Mouse (Mus musculus) hindbrain, embryonic 12.5 days (tissue): ENCODE measurements around the gene Rapgef5. TPM values are rescaled to one million over a fixed set of nuclear protein-coding genes. Genes with fewer than 3 reads are reported as not detected.
A peak's percentile ranks its signal among the peaks of the same experiment; 100 is the strongest.

Experiments used
- ATAC-seq: fragments of 200-750 bp; cut with Nextera tagmentation; 2 replicates; pipeline ENCODE4 v1.8.0; 2017; ENCODE audit warnings: moderate TSS enrichment; ENCODE audit not compliant: low FRiP score
- H3K27ac ChIP-seq: fragments of 300-500 bp; sonication (generic); 2 replicates; pipeline ENCODE4 v1.5.1; 2016; ENCODE audit warnings: mild to moderate bottlenecking
- H3K27me3 ChIP-seq: fragments of 300-500 bp; sonication (generic); 2 replicates; pipeline ENCODE4 v1.6.1; 2016; ENCODE audit warnings: mild to moderate bottlenecking
- H3K36me3 ChIP-seq: fragments of 300-500 bp; sonication (generic); 2 replicates; pipeline ENCODE4 v1.6.1; 2016; ENCODE audit warnings: mild to moderate bottlenecking
- H3K4me1 ChIP-seq: fragments of 300-500 bp; sonication (generic); 2 replicates; pipeline ENCODE4 v1.6.1; 2016
- H3K4me2 ChIP-seq: fragments of 300-500 bp; sonication (generic); replicated peaks from 2 replicates; pipeline ENCODE4 v1.6.1; 2016; ENCODE audit warnings: mild to moderate bottlenecking
- H3K4me3 ChIP-seq: fragments of 300-500 bp; sonication (generic); 2 replicates; pipeline ENCODE4 v1.5.1; 2016; ENCODE audit warnings: mild to moderate bottlenecking
- H3K9ac ChIP-seq: fragments of 300-500 bp; sonication (generic); 2 replicates; pipeline ENCODE4 v1.6.1; 2016; ENCODE audit warnings: mild to moderate bottlenecking, moderate library complexity
- H3K9me3 ChIP-seq: fragments of 300-500 bp; sonication (generic); replicated peaks from 2 replicates; pipeline ENCODE4 v1.6.1; 2016; ENCODE audit warnings: mild to moderate bottlenecking
- WGBS: fragments of 180-500 bp; shearing (Covaris S2); methylation state at CpG from one replicate; pipeline ENCODE4 v1.1.7; 2016; 5-methylcytosine and 5-hydroxymethylcytosine counted together
- polyA plus RNA-seq: library from polyadenylated mRNA; unstranded; fragments of >200 nt; fragmentation: Nextera tagmentation; extraction: Ambion mirVana; gene quantifications from 2 replicates; pipeline ENCODE4 v1.2.1, GENCODE M21; 2016

The Rapgef5 gene
- polyA plus RNA-seq, 1 experiment from 2014 or later, result 41.1 TPM

DNA sequence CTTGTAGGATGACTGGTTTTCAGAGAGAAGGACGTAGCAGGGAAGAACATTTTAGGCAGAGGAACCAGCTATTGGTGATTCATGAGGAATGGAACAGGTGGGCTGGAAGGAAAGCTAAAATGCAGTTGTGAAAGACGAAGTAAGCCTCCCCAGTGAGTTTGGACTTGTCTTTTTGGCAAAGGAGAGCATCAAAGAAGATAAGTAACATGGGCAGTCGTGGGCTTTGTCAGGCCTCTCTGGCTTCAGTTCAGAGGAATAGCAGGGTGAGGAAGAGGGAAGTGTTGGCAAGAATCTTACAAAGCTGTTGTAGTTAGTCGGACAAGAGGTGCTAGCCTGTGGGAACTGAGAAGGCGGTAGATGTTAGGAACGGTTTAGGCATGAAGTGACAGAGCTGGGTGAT, 145.6 kb downstream of the Rapgef5 start:
- Histone ChIP-seq H3K4me3 (no peak overlapping the region), H3K36me3 (no peaks in the 10 kb centered on the region), H3K4me2 (no peak overlapping the region), H3K9me3 (no peaks in the 10 kb centered on the region), H3K27me3 (0 out of 2 replicates have a peak, but pooled peaks cover 2% of the 10 kb centered on the region), H3K27ac (no peak overlapping the region), H3K4me1 (no peaks in the 10 kb centered on the region), H3K9ac (no peak overlapping the region)
- 84% methylated on average over 6 of the region's 6 CpGs for WGBS
- no peak for ATAC-seq

DNA sequence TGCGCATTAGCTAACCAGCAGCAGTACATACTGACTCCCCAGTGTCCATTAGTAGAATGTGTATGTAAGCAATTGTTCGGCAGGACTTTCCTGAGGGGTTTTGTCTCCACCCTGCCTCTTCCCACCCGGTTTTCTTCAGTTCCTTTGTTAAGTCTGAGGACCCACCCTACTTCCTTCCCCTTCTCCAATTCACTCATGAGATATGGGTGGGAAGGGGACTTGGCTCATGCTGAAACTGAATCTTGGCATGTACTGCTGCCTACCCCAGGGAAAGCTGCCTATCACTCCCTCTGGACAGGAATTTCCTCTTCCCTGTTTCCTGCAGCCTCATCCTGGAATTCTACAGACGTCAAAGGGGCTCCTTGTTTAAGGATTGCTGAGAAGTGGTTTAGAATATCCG, 147.4 kb downstream of the Rapgef5 start:
- no peaks in the 10 kb centered on the region for H3K9me3 ChIP-seq
- 57% methylated on average over 5 of the region's 5 CpGs for WGBS

DNA sequence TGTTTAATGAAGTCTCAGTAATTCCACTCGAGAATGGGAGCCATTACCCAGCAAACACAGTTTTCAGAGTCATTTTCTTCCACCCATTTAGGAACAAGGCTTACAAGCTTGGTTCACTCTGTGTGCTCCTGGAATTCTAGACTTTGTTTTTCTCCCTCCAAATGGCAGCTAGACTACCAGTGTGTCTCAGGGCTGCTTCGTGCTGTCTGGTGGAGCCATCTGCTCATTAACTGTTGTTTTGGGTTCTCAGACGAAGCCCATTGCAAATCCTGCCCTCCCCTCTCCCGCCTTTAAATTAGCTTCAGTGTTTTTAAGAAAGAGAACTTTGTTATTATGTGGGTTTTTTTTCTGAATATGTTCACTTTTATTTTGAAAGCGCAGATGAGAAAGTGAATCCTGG, 148.4 kb downstream of the Rapgef5 start:
- Histone ChIP-seq H3K9ac (no peak overlapping the region), H3K4me3 (no peak overlapping the region), H3K9me3 (no peaks in the 10 kb centered on the region), H3K4me1 (0 out of 2 replicates have a peak, but pooled peaks cover 2% of the 10 kb centered on the region), H3K4me2 (no peak overlapping the region), H3K27ac (no peak overlapping the region), H3K36me3 (no peaks in the 10 kb centered on the region), H3K27me3 (0 out of 2 replicates have a peak, but pooled peaks cover 2% of the 10 kb centered on the region)
- 79% methylated on average over 5 of the region's 5 CpGs for WGBS
- no peak for ATAC-seq

More for the DNA sequence above, 147.4 kb downstream of the Rapgef5 start:
- ATAC-seq, result no peak
- no peaks in the 10 kb centered on the region for H3K4me1 ChIP-seq
- H3K36me3 ChIP-seq, result no peaks in the 10 kb centered on the region
- H3K27ac ChIP-seq, result no peak overlapping the region
- H3K4me2 ChIP-seq, result no peak overlapping the region
- 0 out of 2 replicates have a peak, but pooled peaks cover 2% of the 10 kb centered on the region for H3K27me3 ChIP-seq
- no peak overlapping the region for H3K4me3 ChIP-seq
- H3K9ac ChIP-seq, result no peak overlapping the region

DNA sequence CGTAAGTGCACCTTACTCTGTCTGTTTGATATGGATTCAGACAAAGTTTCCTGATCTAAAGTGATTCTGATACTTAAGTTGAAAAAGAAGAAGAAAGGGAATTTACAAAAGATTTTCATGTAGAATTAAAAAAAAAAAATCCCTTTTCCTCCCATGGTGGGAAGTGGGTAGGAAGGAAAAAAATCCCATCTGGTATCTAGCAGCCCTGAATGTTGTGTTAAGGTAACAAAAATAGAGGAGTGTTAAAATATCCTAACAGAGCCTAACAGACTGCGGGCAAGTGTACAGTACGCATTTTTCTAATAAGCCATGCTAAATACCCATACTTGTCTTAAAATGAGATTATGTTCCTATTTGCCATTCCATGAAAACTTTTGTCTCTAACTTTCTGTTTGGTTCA, 150.1 kb downstream of the Rapgef5 start:
- Histone ChIP-seq H3K4me1 (0 out of 2 replicates have a peak, but pooled peaks cover 2% of the 10 kb centered on the region), H3K27ac (no peak overlapping the region), H3K27me3 (0 out of 2 replicates have a peak, but pooled peaks cover 2% of the 10 kb centered on the region), H3K4me3 (no peak overlapping the region), H3K4me2 (no peak overlapping the region), H3K9ac (no peak overlapping the region), H3K9me3 (no peaks in the 10 kb centered on the region), H3K36me3 (no peaks in the 10 kb centered on the region)
- ATAC-seq, result no peak
- 91% methylated on average over 3 of the region's 3 CpGs for WGBS

DNA sequence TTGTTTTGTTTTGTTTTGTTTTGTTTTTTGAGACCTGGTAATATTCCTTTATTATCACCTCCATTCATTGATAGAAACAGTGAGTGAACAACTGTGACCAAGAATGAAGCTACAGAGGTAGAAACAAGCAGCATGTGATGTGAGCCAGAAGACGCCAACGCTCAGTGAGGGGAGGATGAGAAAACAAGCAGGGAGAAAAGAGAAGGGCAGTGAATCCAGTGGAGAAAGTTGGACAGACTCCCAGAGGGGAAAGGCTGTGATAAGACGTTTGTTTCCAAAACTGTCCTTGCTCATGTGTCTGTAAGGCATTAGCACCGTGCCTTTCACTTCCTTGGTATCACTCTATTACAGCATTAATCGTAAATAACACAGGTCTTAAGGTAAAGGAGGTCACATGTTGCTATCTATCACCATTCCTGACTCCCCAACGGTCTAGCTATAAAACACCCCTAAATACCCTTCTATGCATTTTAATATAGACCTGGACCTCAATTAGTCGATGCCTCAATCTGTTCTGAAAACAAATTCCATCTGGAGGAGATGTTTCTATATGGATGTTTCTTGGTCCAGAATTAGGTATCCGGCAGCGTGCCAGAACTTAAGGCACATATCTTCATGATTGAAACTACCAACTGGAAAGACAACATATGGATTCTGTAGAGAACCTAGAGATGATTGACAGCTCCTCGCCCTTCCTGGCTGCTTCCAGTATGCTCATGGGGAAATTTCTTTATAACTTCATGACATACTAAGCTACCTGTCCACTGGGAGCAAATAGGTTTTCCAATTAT, 153.5 kb downstream of the Rapgef5 start:
- Histone ChIP-seq H3K4me3 (no peak overlapping the region), H3K27me3 (no peaks in the 10 kb centered on the region), H3K4me2 (no peak overlapping the region), H3K36me3 (no peaks in the 10 kb centered on the region), H3K9ac (no peak overlapping the region), H3K4me1 (0 out of 2 replicates have a peak, but pooled peaks cover 2% of the 10 kb centered on the region), H3K9me3 (no peaks in the 10 kb centered on the region), H3K27ac (no peak overlapping the region)
- ATAC-seq, result no peak
- 83% methylated on average over 10 of the region's 10 CpGs for WGBS

DNA sequence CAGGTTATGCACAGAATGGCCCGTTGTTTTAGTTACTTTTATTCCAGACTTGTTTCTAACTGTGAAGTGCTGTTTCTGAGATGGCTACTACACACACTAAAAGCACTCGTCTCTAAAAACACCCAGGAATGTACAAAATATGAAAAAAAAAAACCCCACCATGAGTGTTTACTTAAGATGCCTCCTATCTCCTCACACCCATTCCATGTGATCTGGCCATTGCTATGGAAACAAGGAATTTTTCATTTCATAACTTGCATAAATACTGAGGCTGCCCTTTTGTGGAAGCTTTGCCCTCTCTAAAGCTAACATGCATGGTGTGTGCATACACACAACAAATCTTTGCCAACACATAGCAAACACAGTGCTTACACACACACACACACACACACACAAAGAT, 156.9 kb downstream of the Rapgef5 start:
- Histone ChIP-seq H3K9me3 (no peaks in the 10 kb centered on the region), H3K9ac (no peak overlapping the region), H3K4me1 (0 out of 2 replicates have a peak, but pooled peaks cover 2% of the 10 kb centered on the region), H3K36me3 (no peaks in the 10 kb centered on the region), H3K4me2 (no peak overlapping the region), H3K27ac (no peak overlapping the region), H3K27me3 (no peaks in the 10 kb centered on the region), H3K4me3 (no peak overlapping the region)
- ATAC-seq, result no peak
- 83% methylated on average over 2 of the region's 2 CpGs for WGBS

DNA sequence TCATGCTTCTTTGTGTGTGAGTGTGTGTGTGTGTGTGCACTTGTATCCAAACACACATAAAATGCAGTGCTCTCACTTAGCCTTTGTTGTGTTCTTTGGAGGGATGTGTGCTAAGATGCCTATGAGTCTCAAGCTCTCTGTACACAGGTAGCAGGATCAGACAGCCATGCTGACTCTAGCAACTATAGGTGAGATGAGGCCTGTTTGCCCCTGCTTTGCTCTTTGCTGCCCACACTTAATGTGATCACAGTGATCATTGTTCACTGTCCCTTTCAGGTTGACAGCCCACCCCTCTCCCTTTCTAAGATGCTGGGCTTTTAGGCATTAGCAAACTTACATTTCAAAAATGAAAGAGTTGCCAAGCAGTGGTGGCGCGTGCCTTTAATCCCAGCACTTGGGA, 158.2 kb downstream of the Rapgef5 start:
- Histone ChIP-seq H3K9me3 (no peaks in the 10 kb centered on the region), H3K36me3 (no peaks in the 10 kb centered on the region), H3K4me3 (no peak overlapping the region), H3K27ac (no peak overlapping the region), H3K4me1 (no peaks in the 10 kb centered on the region), H3K9ac (no peak overlapping the region), H3K27me3 (no peaks in the 10 kb centered on the region), H3K4me2 (no peak overlapping the region)
- no peak for ATAC-seq
- 95% methylated on average over 2 of the region's 2 CpGs for WGBS

DNA sequence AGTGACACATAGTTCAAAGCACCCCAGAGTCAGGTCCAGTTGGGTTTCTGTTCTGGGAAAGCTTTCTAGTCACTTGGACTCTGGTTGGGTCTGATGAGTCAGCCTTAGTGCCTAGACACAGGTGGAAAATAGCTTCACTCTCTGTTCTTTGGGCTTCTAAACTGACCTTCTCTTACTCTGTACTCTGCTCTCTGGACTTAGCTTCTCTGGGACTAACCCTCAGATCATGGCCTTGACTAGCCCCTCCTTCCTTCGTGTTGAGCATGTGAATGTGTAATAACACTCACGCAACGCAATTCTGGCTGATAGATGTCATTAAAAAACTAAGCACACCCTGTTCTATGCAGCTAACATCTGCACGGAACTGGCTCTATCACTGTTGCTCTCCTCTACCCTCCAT, 160.0 kb downstream of the Rapgef5 start:
- no peaks in the 10 kb centered on the region for H3K36me3 ChIP-seq
- ATAC-seq, result no peak
- H3K4me2 ChIP-seq, result no peak overlapping the region
- 90% methylated on average over 4 of the region's 4 CpGs for WGBS
- H3K4me1 ChIP-seq, result peaks cover under 1% of the 10 kb centered on the region; the same call in 1 of the 2 replicates
- H3K9ac ChIP-seq, result no peak overlapping the region
- no peaks in the 10 kb centered on the region for H3K9me3 ChIP-seq
- no peak overlapping the region for H3K27ac ChIP-seq
- H3K4me3 ChIP-seq, result no peak overlapping the region
- H3K27me3 ChIP-seq, result no peaks in the 10 kb centered on the region

DNA sequence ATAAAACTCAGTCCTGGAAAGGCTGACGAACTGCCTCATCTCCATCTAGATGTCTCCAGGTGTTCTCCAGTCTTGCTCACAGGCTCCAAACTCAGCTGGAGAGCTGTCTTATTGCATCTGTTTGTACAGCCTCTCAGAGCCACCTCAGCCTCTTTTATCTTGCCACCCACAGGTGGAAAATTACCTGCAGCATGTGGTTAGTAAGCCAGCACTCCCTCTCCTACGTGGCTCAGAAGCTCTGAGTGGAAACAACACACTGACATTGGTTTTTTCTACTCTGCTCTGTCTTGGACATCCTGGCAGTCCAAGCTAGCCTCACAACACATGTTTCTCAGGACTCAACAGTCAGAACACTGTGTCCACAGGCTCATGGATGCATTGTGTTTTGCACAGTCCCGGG, 162.6 kb downstream of the Rapgef5 start:
- Histone ChIP-seq H3K27me3 (no peaks in the 10 kb centered on the region), H3K36me3 (no peaks in the 10 kb centered on the region)
- 75% methylated on average over 3 of the region's 3 CpGs for WGBS

DNA sequence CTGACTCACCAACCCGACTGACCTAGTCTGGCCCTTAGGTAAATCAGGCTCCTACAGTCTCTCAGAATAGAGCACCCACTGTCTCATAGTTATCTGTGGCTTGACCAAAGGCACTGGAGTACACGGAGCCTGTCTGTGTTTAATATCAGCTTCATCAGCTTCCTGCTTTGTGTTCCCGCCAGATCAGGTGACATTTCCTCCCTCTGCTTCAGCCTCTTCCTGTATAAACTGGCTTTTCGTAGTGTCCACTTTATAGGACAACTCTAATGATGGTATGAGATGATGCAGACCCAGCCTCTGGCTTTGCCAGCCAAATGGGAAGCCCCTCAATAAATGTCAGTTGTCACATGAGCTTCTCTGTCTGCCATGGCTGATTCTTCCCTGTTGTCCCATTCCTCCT, 163.5 kb downstream of the Rapgef5 start:
- no peak overlapping the region for H3K4me2 ChIP-seq
- ATAC-seq, result no peak
- H3K4me1 ChIP-seq, result peaks cover 14% of the 10 kb centered on the region
- H3K4me3 ChIP-seq, result no peak overlapping the region
- no peaks in the 10 kb centered on the region for H3K9me3 ChIP-seq
- H3K36me3 ChIP-seq, result no peaks in the 10 kb centered on the region
- no peak overlapping the region for H3K27ac ChIP-seq
- no peak overlapping the region for H3K9ac ChIP-seq
- 79% methylated on average over 4 of the region's 4 CpGs for WGBS
- no peaks in the 10 kb centered on the region for H3K27me3 ChIP-seq

More for the DNA sequence above, 162.6 kb downstream of the Rapgef5 start:
- no peak overlapping the region for H3K9ac ChIP-seq
- no peak overlapping the region for H3K27ac ChIP-seq
- H3K4me2 ChIP-seq, result no peak overlapping the region
- no peaks in the 10 kb centered on the region for H3K9me3 ChIP-seq
- no peak overlapping the region for H3K4me3 ChIP-seq
- peaks cover 5% of the 10 kb centered on the region for H3K4me1 ChIP-seq
- ATAC-seq, result no peak

DNA sequence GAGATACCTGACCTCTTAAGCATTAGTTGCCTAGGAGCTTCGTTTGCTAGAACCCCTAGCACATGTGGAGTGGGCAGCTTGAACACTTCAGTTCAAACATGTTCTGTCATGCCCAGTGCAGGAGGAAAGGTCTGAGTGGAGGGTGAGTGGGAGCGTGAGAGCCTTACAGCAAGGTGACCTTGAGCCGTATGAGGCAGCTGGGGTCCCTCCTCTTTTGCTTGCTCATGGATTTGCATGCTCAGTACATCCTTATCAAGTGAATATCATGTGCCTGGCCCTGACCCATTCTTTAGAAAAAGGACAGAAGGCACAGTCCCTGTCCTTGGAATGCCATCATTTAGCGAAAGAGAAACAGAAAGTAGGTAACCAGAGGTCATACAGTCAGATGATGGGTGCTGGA, 165.0 kb downstream of the Rapgef5 start:
- no peak for ATAC-seq
- Histone ChIP-seq H3K9me3 (no peaks in the 10 kb centered on the region), H3K27me3 (no peaks in the 10 kb centered on the region), H3K27ac (no peak overlapping the region), H3K4me2 (no peak overlapping the region), H3K36me3 (no peaks in the 10 kb centered on the region), H3K4me1 (peaks cover 28% of the 10 kb centered on the region), H3K4me3 (no peak overlapping the region), H3K9ac (no peak overlapping the region)
- 73% methylated on average over 4 of the region's 4 CpGs for WGBS

DNA sequence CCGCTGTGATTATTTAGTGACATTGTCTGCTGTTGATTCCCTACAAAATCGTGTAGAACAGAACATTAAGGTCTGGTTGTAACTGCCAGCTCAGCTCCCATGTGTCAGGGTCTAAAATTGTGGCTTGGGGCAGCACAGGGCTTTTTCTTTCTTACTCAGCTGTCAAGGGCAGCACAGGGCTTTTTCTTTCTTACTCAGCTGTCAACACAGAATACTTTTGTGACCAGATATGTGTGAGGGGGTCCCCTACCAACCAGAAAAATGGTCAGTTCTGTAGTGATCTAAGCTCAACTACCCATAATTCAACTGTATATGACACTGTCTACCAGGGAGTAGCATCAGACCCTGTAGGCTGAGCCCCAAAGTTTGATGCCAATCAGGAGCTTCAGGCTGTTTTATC, 167.1 kb downstream of the Rapgef5 start:
- 63% methylated on average over 2 of the region's 2 CpGs for WGBS
- Histone ChIP-seq H3K9ac (no peak overlapping the region), H3K9me3 (no peaks in the 10 kb centered on the region), H3K27ac (no peak overlapping the region), H3K27me3 (no peaks in the 10 kb centered on the region), H3K36me3 (no peaks in the 10 kb centered on the region), H3K4me1 (peaks cover 41% of the 10 kb centered on the region), H3K4me3 (no peak overlapping the region), H3K4me2 (no peak overlapping the region)
- ATAC-seq, result no peak

DNA sequence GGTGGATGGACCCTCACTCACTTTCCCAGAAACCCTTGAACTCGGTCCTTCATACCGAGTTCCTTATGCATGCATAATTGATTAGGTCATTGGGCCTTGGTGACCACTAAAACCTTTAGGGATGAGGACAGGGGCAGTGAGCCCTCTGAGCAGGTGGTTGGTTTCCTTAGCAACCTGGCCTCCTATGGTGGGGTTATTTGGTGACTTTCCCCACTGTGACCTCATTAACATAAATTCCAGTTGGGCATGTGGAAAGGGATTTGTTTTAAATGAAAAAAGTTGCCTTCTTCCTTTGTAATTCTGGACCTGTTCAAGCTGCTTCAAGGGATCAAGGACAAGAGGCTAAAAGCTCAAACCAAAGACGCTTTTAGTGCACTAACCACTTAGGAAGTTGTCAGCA, 167.7 kb downstream of the Rapgef5 start:
- H3K4me1 ChIP-seq, result peaks cover 42% of the 10 kb centered on the region
- peak overlapping the region; percentile 26; the same call in 1 of the 2 replicates for H3K27ac ChIP-seq
- H3K4me3 ChIP-seq, result no peak overlapping the region
- WGBS, result 23% methylated on average over 3 of the region's 3 CpGs
- H3K4me2 ChIP-seq, result no peak overlapping the region
- H3K9ac ChIP-seq, result no peak overlapping the region
- H3K9me3 ChIP-seq, result no peaks in the 10 kb centered on the region
- no peaks in the 10 kb centered on the region for H3K36me3 ChIP-seq
- no peaks in the 10 kb centered on the region for H3K27me3 ChIP-seq
- no peak for ATAC-seq
